ENCODE assay signal across 14 mouse cellular contexts in the genomic region with DNA sequence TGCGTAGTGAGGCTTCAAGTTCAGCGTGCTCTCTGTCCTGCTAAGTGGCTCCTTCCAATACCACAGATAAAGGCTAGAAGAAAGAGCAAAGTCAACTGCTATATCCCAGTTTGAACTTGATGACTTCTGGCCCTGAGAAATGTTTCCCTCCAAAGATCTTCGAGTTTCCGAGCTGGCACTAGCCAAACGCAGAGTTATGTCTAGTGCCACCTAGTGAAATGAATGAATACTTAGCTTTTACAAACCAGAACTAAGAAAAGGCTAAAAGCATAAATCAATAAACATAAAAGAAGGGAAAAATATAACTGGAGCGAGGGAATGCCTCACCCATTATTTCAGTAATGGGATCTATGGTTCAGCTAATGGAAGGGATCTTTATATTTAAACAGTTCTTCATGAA.
DNase-seq lines count a peak whose midpoint lies in the region; ATAC-seq and TF ChIP-seq lines count a peak whose summit lies in the region.
"Had no signal": no experiment of that assay in that cellular context is flagged by ENCODE, and none has a peak within 500 bp of the region (broad histone marks: within the 10 kb centered on the region; RNA-seq: fewer than 3 reads in every experiment).

No protein-coding gene starts in this region.

- H3K9me3 ChIP-seq in heart, embryonic 10.5 days: no peaks in the 10 kb centered on the region
- H3K9me3 ChIP-seq in liver, postnatal 0 days (ENCODE audit: low read length): no peaks in the 10 kb centered on the region
- no peaks in the 10 kb centered on the region for H3K9me3 ChIP-seq in liver, embryonic 11.5 days (ENCODE audit: control insufficient read depth, low read length)
- H3K9me3 ChIP-seq: forebrain, embryonic 12.5 days; liver, embryonic 13.5 days; midbrain, embryonic 13.5 days had no signal

- no peaks in the 10 kb centered on the region for H3K4me1 ChIP-seq in heart, embryonic 10.5 days
- no peaks in the 10 kb centered on the region for H3K4me1 ChIP-seq in liver, postnatal 0 days (ENCODE audit: insufficient read depth)
- no peaks in the 10 kb centered on the region for H3K4me1 ChIP-seq in liver, embryonic 11.5 days (replicated peaks; ENCODE audit: control insufficient read depth, insufficient read depth, low read length)
- H3K4me1 ChIP-seq: forebrain, embryonic 12.5 days; liver, embryonic 13.5 days had no signal

- no peak overlapping the region for H3K27ac ChIP-seq in heart, embryonic 10.5 days
- H3K27ac ChIP-seq in liver, postnatal 0 days (ENCODE audit: low read depth): no peak overlapping the region
- H3K27ac ChIP-seq in liver, embryonic 11.5 days (ENCODE audit: low read depth, low read length): no peak overlapping the region
- H3K27ac ChIP-seq: forebrain, embryonic 12.5 days; liver, embryonic 13.5 days; midbrain, embryonic 13.5 days had no signal

- TF ChIP-seq EP300 in liver, postnatal 0 days (IDR thresholded peaks at IDR 0.05; ENCODE audit: low read depth): no peak

- peak; percentile 51 for TF ChIP-seq CTCF in liver, postnatal 0 days (IDR thresholded peaks at IDR 0.05; ENCODE audit: low read depth)

- H3K27me3 ChIP-seq in heart, embryonic 10.5 days (ENCODE audit: insufficient read depth, poor library complexity, severe bottlenecking): no peaks in the 10 kb centered on the region
- H3K27me3 ChIP-seq in liver, postnatal 0 days (ENCODE audit: insufficient read depth, low read length): no peaks in the 10 kb centered on the region
- no peaks in the 10 kb centered on the region for H3K27me3 ChIP-seq in liver, embryonic 11.5 days (replicated peaks; ENCODE audit: control insufficient read depth, insufficient read depth, low read length)
- H3K27me3 ChIP-seq: forebrain, embryonic 12.5 days; liver, embryonic 13.5 days; midbrain, embryonic 13.5 days had no signal

- no peaks in the 10 kb centered on the region for H3K36me3 ChIP-seq in heart, embryonic 10.5 days
- H3K36me3 ChIP-seq in liver, postnatal 0 days (replicated peaks; ENCODE audit: insufficient read depth, low read length): no peaks in the 10 kb centered on the region
- H3K36me3 ChIP-seq in liver, embryonic 11.5 days (ENCODE audit: control insufficient read depth, insufficient read depth, low read length): no peaks in the 10 kb centered on the region
- H3K36me3 ChIP-seq: forebrain, embryonic 12.5 days; liver, embryonic 13.5 days; midbrain, embryonic 13.5 days had no signal

- peak; percentile 7 for DNase-seq in adrenal gland, postnatal 10 days
- no peak for DNase-seq in adrenal gland, adult 2 months
- peak; percentile 10 to 27 for DNase-seq in heart, postnatal 10 days
- no peak for DNase-seq in heart, embryonic 10.5 days (ENCODE audit: low spot score)
- DNase-seq in liver, postnatal 0 days: no peak
- DNase-seq in liver, embryonic 11.5 days (ENCODE audit: low spot score): no peak
- DNase-seq in lung, postnatal 36 days: peak; percentile 11
- DNase-seq in thymus, postnatal 25 days: no peak
- DNase-seq: cerebellum, postnatal 25 days; heart, adult 18-20 months; liver, embryonic 13.5 days; thymus, postnatal 36 days had no signal

- H3K4me2 ChIP-seq in liver, postnatal 0 days (ENCODE audit: low read depth, low read length): no peak overlapping the region
- no peak overlapping the region for H3K4me2 ChIP-seq in liver, embryonic 11.5 days
- H3K4me2 ChIP-seq: forebrain, embryonic 12.5 days; liver, embryonic 13.5 days; midbrain, embryonic 13.5 days had no signal

- ATAC-seq in liver, postnatal 0 days: no peak
- no peak for ATAC-seq in liver, embryonic 11.5 days (replicated peaks; ENCODE audit: low FRiP score)
- ATAC-seq: midbrain, embryonic 13.5 days had no signal

- intact Hi-C loops in heart, postnatal 10 days (cut with DNase I): loop anchor here (5.0 to 10.0 kb wide), 4 partner anchors 130 to 850 kb away; no protein-coding TSS in a partner anchor

- no peak overlapping the region for H3K4me3 ChIP-seq in heart, embryonic 10.5 days
- no peak overlapping the region for H3K4me3 ChIP-seq in liver, postnatal 0 days (ENCODE audit: low read depth, low read length)
- no peak overlapping the region for H3K4me3 ChIP-seq in liver, embryonic 11.5 days (ENCODE audit: low read depth, low read length)
- H3K4me3 ChIP-seq: forebrain, embryonic 12.5 days; liver, embryonic 13.5 days; midbrain, embryonic 13.5 days had no signal

- 50% methylated on average over 6 of the region's 6 CpGs for WGBS in heart, embryonic 10.5 days
- 43% methylated on average over 6 of the region's 6 CpGs for WGBS in liver, postnatal 0 days (ENCODE audit: insufficient replicate concordance)
- 51% methylated on average over 6 of the region's 6 CpGs for WGBS in liver, embryonic 11.5 days

- H3K9ac ChIP-seq in liver, postnatal 0 days (replicated peaks): no peak overlapping the region
- no peak overlapping the region for H3K9ac ChIP-seq in liver, embryonic 11.5 days (ENCODE audit: low read depth, low read length)
- H3K9ac ChIP-seq: forebrain, embryonic 12.5 days; liver, embryonic 13.5 days; midbrain, embryonic 13.5 days had no signal

Comparison
In these comparisons a context has a peak if more than half of its experiments do, and no peak if none do; other contexts are left out.
1. DNase-seq: peak in adrenal gland, postnatal 10 days (single experiment), heart, postnatal 10 days (2 of 2) and lung, postnatal 36 days (single experiment); none in adrenal gland, adult 2 months (single experiment), heart, embryonic 10.5 days (single experiment), liver, postnatal 0 days (single experiment), liver, embryonic 11.5 days (single experiment) and thymus, postnatal 25 days (single experiment).